Mouse (Mus musculus): ENCODE measurements around the gene Tssc4. TPM values are rescaled to one million over a fixed set of nuclear protein-coding genes. Genes with fewer than 3 reads are reported as not detected.
A peak's percentile ranks its signal among the peaks of the same experiment; 100 is the strongest.

Tssc4 gene
- polyA plus RNA-seq, 1 experiment from 2014 or later, result 57.1 TPM

- peak overlapping the region; percentile 5 for H3K4me3 ChIP-seq
- H3K9me3 ChIP-seq (replicated peaks), result no peaks in the 10 kb centered on the region
- peaks cover 82% of the 10 kb centered on the region for H3K4me1 ChIP-seq (replicated peaks)
- peaks cover 42% of the 10 kb centered on the region for H3K36me3 ChIP-seq
- no peak for ATAC-seq (ENCODE audit: insufficient number of reproducible peaks, low FRiP score)
- H3K9ac ChIP-seq, result 0 out of 2 replicates have a peak overlapping the region, but pooled peaks have one; percentile 97
- no peaks in the 10 kb centered on the region for H3K27me3 ChIP-seq (replicated peaks)
- 57% methylated on average over 5 of the region's 5 CpGs for WGBS
- H3K4me2 ChIP-seq, result peak overlapping the region; percentile 95
- peak overlapping the region; percentile 96 for H3K27ac ChIP-seq (ENCODE audit: poor library complexity, severe bottlenecking)
Measured at GRCm38 (mm10) chr7:143057023-143057422, 12.0 kb upstream of the Tssc4 start.

GRCm38 (mm10) chr7:143057667-143058220 lies 11.3 kb upstream of the Tssc4 start:
- ATAC-seq (ENCODE audit: insufficient number of reproducible peaks, low FRiP score), result no peak
- Histone ChIP-seq H3K9me3 (replicated peaks) (no peaks in the 10 kb centered on the region), H3K4me3 (peak overlapping the region; percentile 12), H3K4me1 (replicated peaks) (peaks cover 80% of the 10 kb centered on the region), H3K4me2 (peak overlapping the region; percentile 95), H3K27ac (ENCODE audit: poor library complexity, severe bottlenecking) (peak overlapping the region; percentile 96), H3K36me3 (peaks cover 49% of the 10 kb centered on the region), H3K9ac (peak overlapping the region; percentile 97), H3K27me3 (replicated peaks) (no peaks in the 10 kb centered on the region)
- WGBS, result 7% methylated on average over 9 of the region's 9 CpGs

- Histone ChIP-seq H3K4me2 (peak overlapping the region; percentile 95), H3K4me1 (replicated peaks) (peaks cover 80% of the 10 kb centered on the region), H3K36me3 (peaks cover 54% of the 10 kb centered on the region), H3K9ac (peak overlapping the region; percentile 97), H3K9me3 (replicated peaks) (no peaks in the 10 kb centered on the region), H3K27ac (ENCODE audit: poor library complexity, severe bottlenecking) (peak overlapping the region; percentile 96), H3K27me3 (replicated peaks) (no peaks in the 10 kb centered on the region), H3K4me3 (peak overlapping the region; percentile 12)
- ATAC-seq (ENCODE audit: insufficient number of reproducible peaks, low FRiP score), result peak; percentile 74
- WGBS, result 9% methylated on average over 5 of the region's 5 CpGs
Measured at GRCm38 (mm10) chr7:143058221-143058697, 10.8 kb upstream of the Tssc4 start.

GRCm38 (mm10) chr7:143059202-143059870 lies 9.7 kb upstream of the Tssc4 start:
- Histone ChIP-seq H3K4me1 (replicated peaks) (peaks cover 75% of the 10 kb centered on the region), H3K4me3 (no peak overlapping the region), H3K36me3 (peaks cover 65% of the 10 kb centered on the region), H3K4me2 (peak overlapping the region; percentile 95), H3K27ac (ENCODE audit: poor library complexity, severe bottlenecking) (peak overlapping the region; percentile 96), H3K9me3 (replicated peaks) (no peaks in the 10 kb centered on the region), H3K9ac (peak overlapping the region; percentile 57), H3K27me3 (replicated peaks) (no peaks in the 10 kb centered on the region)
- ATAC-seq (ENCODE audit: insufficient number of reproducible peaks, low FRiP score), result no peak
- WGBS, result 63% methylated on average over 5 of the region's 5 CpGs

- WGBS, result 72% methylated on average over 2 of the region's 2 CpGs
- peaks cover 80% of the 10 kb centered on the region for H3K36me3 ChIP-seq
- H3K4me2 ChIP-seq, result no peak overlapping the region
- H3K9me3 ChIP-seq (replicated peaks), result no peaks in the 10 kb centered on the region
- no peak for ATAC-seq (ENCODE audit: insufficient number of reproducible peaks, low FRiP score)
- H3K4me3 ChIP-seq, result no peak overlapping the region
- no peak overlapping the region for H3K9ac ChIP-seq
- peaks cover 44% of the 10 kb centered on the region for H3K4me1 ChIP-seq (replicated peaks)
- no peak overlapping the region for H3K27ac ChIP-seq (ENCODE audit: poor library complexity, severe bottlenecking)
- H3K27me3 ChIP-seq (replicated peaks), result no peaks in the 10 kb centered on the region
Measured at GRCm38 (mm10) chr7:143062704-143063103, 6.3 kb upstream of the Tssc4 start.

- peaks cover 86% of the 10 kb centered on the region for H3K36me3 ChIP-seq
- H3K9ac ChIP-seq, result no peak overlapping the region
- H3K9me3 ChIP-seq (replicated peaks), result no peaks in the 10 kb centered on the region
- no peaks in the 10 kb centered on the region for H3K27me3 ChIP-seq (replicated peaks)
- no peak overlapping the region for H3K4me2 ChIP-seq
- H3K27ac ChIP-seq (ENCODE audit: poor library complexity, severe bottlenecking), result no peak overlapping the region
- ATAC-seq (ENCODE audit: insufficient number of reproducible peaks, low FRiP score), result no peak
- 79% methylated on average over 6 of the region's 6 CpGs for WGBS
- no peak overlapping the region for H3K4me3 ChIP-seq
- peaks cover 36% of the 10 kb centered on the region for H3K4me1 ChIP-seq (replicated peaks)
Measured at GRCm38 (mm10) chr7:143064226-143064625, 4.8 kb upstream of the Tssc4 start.

GRCm38 (mm10) chr7:143065692-143066091 lies 3.4 kb upstream of the Tssc4 start:
- no peak overlapping the region for H3K4me3 ChIP-seq
- no peaks in the 10 kb centered on the region for H3K9me3 ChIP-seq (replicated peaks)
- H3K4me2 ChIP-seq, result no peak overlapping the region
- no peak overlapping the region for H3K27ac ChIP-seq (ENCODE audit: poor library complexity, severe bottlenecking)
- H3K36me3 ChIP-seq, result peaks cover 76% of the 10 kb centered on the region
- H3K9ac ChIP-seq, result no peak overlapping the region
- H3K27me3 ChIP-seq (replicated peaks), result no peaks in the 10 kb centered on the region
- no peak for ATAC-seq (ENCODE audit: insufficient number of reproducible peaks, low FRiP score)
- peaks cover 31% of the 10 kb centered on the region for H3K4me1 ChIP-seq (replicated peaks)
- 90% methylated on average over 2 of the region's 2 CpGs for WGBS

GRCm38 (mm10) chr7:143067469-143067868 lies 1.6 kb upstream of the Tssc4 start:
- no peaks in the 10 kb centered on the region for H3K27me3 ChIP-seq (replicated peaks)

GRCm38 (mm10) chr7:143067897-143068296 lies 1.2 kb upstream of the Tssc4 start:
- peak overlapping the region; percentile 97; the same call in 1 of the 2 replicates for H3K4me2 ChIP-seq
- H3K9me3 ChIP-seq (replicated peaks), result no peaks in the 10 kb centered on the region
- 78% methylated on average over 3 of the region's 3 CpGs for WGBS
- H3K27me3 ChIP-seq (replicated peaks), result no peaks in the 10 kb centered on the region
- ATAC-seq (ENCODE audit: insufficient number of reproducible peaks, low FRiP score), result no peak
- H3K36me3 ChIP-seq, result peaks cover 63% of the 10 kb centered on the region
- H3K4me1 ChIP-seq (replicated peaks), result peaks cover 24% of the 10 kb centered on the region
- H3K9ac ChIP-seq, result no peak overlapping the region
- no peak overlapping the region for H3K4me3 ChIP-seq
- peak overlapping the region; percentile 91 for H3K27ac ChIP-seq (ENCODE audit: poor library complexity, severe bottlenecking)

More at GRCm38 (mm10) chr7:143067469-143067868, 1.6 kb upstream of the Tssc4 start:
- ATAC-seq (ENCODE audit: insufficient number of reproducible peaks, low FRiP score), result no peak
- Histone ChIP-seq H3K27ac (ENCODE audit: poor library complexity, severe bottlenecking) (peak overlapping the region; percentile 91), H3K4me3 (no peak overlapping the region), H3K36me3 (peaks cover 67% of the 10 kb centered on the region), H3K9ac (no peak overlapping the region), H3K9me3 (replicated peaks) (no peaks in the 10 kb centered on the region), H3K4me2 (no peak overlapping the region), H3K4me1 (replicated peaks) (peaks cover 24% of the 10 kb centered on the region)
- 77% methylated on average over 2 of the region's 2 CpGs for WGBS

- 53% methylated on average over 13 of the region's 13 CpGs for WGBS
- Histone ChIP-seq H3K4me3 (peak overlapping the region; percentile 82), H3K9me3 (replicated peaks) (no peaks in the 10 kb centered on the region), H3K27ac (ENCODE audit: poor library complexity, severe bottlenecking) (peak overlapping the region; percentile 91), H3K27me3 (replicated peaks) (no peaks in the 10 kb centered on the region), H3K36me3 (peaks cover 58% of the 10 kb centered on the region), H3K4me2 (peak overlapping the region; percentile 97), H3K9ac (peak overlapping the region; percentile 37; the same call in 1 of the 2 replicates), H3K4me1 (replicated peaks) (peaks cover 24% of the 10 kb centered on the region)
- no peak; the same call in 1 of the 2 replicates for ATAC-seq (ENCODE audit: insufficient number of reproducible peaks, low FRiP score)
Measured at GRCm38 (mm10) chr7:143068316-143068881, 650 bp upstream of the Tssc4 start.

- Histone ChIP-seq H3K4me2 (peak overlapping the region; percentile 97), H3K27me3 (replicated peaks) (no peaks in the 10 kb centered on the region), H3K36me3 (peaks cover 43% of the 10 kb centered on the region), H3K9me3 (replicated peaks) (no peaks in the 10 kb centered on the region), H3K4me3 (peak overlapping the region; percentile 82), H3K4me1 (replicated peaks) (peaks cover 24% of the 10 kb centered on the region), H3K9ac (peak overlapping the region; percentile 85), H3K27ac (ENCODE audit: poor library complexity, severe bottlenecking) (peak overlapping the region; percentile 80)
- WGBS, result 10% methylated on average over 30 of the region's 30 CpGs
- ATAC-seq (ENCODE audit: insufficient number of reproducible peaks, low FRiP score), result 0 out of 2 replicates have a peak, but pooled peaks have one; percentile 0
Measured at GRCm38 (mm10) chr7:143069751-143070400, 827 bp downstream of the Tssc4 start.
